Mouse (Mus musculus): Measurements from ENCODE around the gene Grm8.

DNA sequence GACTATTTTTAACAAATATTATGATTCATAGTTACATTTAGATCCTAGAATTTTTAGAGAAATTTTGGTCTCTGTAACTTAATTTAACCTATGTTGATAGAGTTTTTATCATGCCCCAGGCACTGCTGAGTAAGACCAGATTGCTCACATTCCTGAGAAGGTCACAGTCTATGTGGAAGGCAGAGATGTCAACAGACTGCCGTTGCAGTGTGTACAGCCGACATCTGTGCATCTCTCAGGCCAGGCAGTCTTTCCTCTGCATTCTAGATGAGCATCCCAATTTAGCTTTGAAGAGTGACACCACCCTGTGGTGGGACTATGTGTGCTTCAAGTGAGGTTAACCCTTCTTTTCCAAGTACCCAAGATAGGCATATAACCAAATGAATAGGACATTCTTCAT lies 169.7 kb downstream of the Grm8 start:
- no peak for TF ChIP-seq CTCF (IDR thresholded peaks at IDR 0.05; ENCODE audit: borderline replicate concordance, insufficient read depth, low read length)
- no peak for TF ChIP-seq POLR2A (IDR thresholded peaks at IDR 0.05; ENCODE audit: low read depth, low read length)

Measured in embryonic fibroblast, embryonic 13.5 days (primary cell).